Mouse (Mus musculus): ENCODE results near the gene Ccdc130. TPM values are rescaled to one million over a fixed set of nuclear protein-coding genes. Genes with fewer than 3 reads are reported as not detected.

The Ccdc130 gene
- polyA plus RNA-seq, 1 experiment, result 27.9 TPM

DNA sequence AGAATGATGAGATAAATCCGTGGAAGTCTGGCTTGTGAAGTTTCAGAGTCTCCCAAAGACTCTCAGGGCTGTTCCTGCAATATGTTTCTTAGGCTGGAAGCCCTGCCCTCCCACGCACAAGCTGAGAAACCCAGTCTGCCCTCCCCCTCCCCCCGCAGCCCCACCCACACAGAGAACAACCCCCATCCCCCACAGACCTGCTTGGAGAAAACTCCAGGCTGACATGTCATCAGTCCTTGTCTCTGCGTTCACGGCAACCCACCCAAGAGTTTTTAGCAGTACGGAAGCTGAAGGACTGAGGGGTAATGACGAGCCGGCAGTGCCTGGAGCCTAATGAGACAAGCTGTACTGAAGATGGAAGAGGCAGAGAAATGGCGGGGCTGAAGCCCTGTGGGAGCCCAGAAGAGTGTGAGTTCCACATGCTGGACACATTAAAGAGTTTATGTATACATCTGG is 14.5 kb upstream of the Ccdc130 start:
- WGBS, result 69% methylated on average over 9 of the region's 9 CpGs
- Histone ChIP-seq H3K4me3 (replicated peaks; ENCODE audit: control insufficient read depth, low read depth, low read length) (no peak overlapping the region), H3K4me1 (ENCODE audit: control insufficient read depth, insufficient read depth, low read length) (no peaks in the 10 kb centered on the region), H3K27ac (ENCODE audit: control insufficient read depth, insufficient read depth, low read depth, low read length, poor library complexity) (no peak overlapping the region)
- TF ChIP-seq CTCF (IDR thresholded peaks at IDR 0.05; ENCODE audit: control insufficient read depth, insufficient read depth, low read length) (no peak), POLR2A (IDR thresholded peaks at IDR 0.05; ENCODE audit: borderline replicate concordance, control insufficient read depth, low read depth, low read length) (no peak)

GRCm38 (mm10) chr8:84280777-84281176 is 10.6 kb upstream of the Ccdc130 start:
- TF ChIP-seq POLR2A (IDR thresholded peaks at IDR 0.05; ENCODE audit: borderline replicate concordance, control insufficient read depth, low read depth, low read length) (no peak), CTCF (IDR thresholded peaks at IDR 0.05; ENCODE audit: control insufficient read depth, insufficient read depth, low read length) (no peak)
- H3K4me3 ChIP-seq (replicated peaks; ENCODE audit: control insufficient read depth, low read depth, low read length), result no peak overlapping the region
- 65% methylated on average over 10 of the region's 10 CpGs for WGBS
- no peak overlapping the region for H3K27ac ChIP-seq (ENCODE audit: control insufficient read depth, insufficient read depth, low read depth, low read length, poor library complexity)
- H3K4me1 ChIP-seq (ENCODE audit: control insufficient read depth, insufficient read depth, low read length), result no peaks in the 10 kb centered on the region

GRCm38 (mm10) chr8:84276447-84276846 is 6.3 kb upstream of the Ccdc130 start:
- 14% methylated on average over 1 of the region's 1 CpGs for WGBS
- TF ChIP-seq CTCF (IDR thresholded peaks at IDR 0.05; ENCODE audit: control insufficient read depth, insufficient read depth, low read length), result no peak
- TF ChIP-seq POLR2A (IDR thresholded peaks at IDR 0.05; ENCODE audit: borderline replicate concordance, control insufficient read depth, low read depth, low read length), result no peak
- peak overlapping the region; percentile 61 for H3K27ac ChIP-seq (ENCODE audit: control insufficient read depth, insufficient read depth, low read depth, low read length, poor library complexity)
- H3K4me3 ChIP-seq (replicated peaks; ENCODE audit: control insufficient read depth, low read depth, low read length), result no peak overlapping the region
- H3K4me1 ChIP-seq (ENCODE audit: control insufficient read depth, insufficient read depth, low read length), result no peaks in the 10 kb centered on the region

- TF ChIP-seq CTCF (IDR thresholded peaks at IDR 0.05; ENCODE audit: control insufficient read depth, insufficient read depth, low read length) (no peak), POLR2A (IDR thresholded peaks at IDR 0.05; ENCODE audit: borderline replicate concordance, control insufficient read depth, low read depth, low read length) (no peak)
- Histone ChIP-seq H3K27ac (ENCODE audit: control insufficient read depth, insufficient read depth, low read depth, low read length, poor library complexity) (no peak overlapping the region), H3K4me3 (replicated peaks; ENCODE audit: control insufficient read depth, low read depth, low read length) (no peak overlapping the region), H3K4me1 (ENCODE audit: control insufficient read depth, insufficient read depth, low read length) (no peaks in the 10 kb centered on the region; the same call in 1 of the 2 replicates)
- 71% methylated on average over 3 of the region's 3 CpGs for WGBS
These were observed 3.8 kb upstream of the Ccdc130 start for GRCm38 (mm10) chr8:84273968-84274367.

DNA sequence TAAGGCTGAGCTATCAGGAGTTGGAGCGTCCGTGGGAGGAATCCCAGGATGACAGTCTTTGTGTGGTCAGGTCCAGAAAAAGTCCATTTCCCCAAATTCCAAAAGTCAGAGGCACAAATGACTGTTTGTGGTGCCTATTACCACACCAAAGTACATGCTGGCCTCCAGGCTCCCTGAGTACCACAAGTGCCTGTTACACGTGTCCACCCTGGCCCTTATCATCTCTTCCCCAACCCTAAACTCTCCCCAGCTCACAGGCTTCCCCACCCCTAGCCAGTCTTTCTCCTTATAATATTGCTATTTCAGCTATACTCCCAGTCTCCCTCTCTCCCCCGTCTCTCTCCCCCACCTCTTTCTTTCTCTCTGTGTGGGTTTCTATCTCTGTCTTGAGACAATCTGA is 2.1 kb upstream of the Ccdc130 start:
- no peak overlapping the region for H3K27ac ChIP-seq (ENCODE audit: control insufficient read depth, insufficient read depth, low read depth, low read length, poor library complexity)
- H3K4me1 ChIP-seq (ENCODE audit: control insufficient read depth, insufficient read depth, low read length), result no peaks in the 10 kb centered on the region; the same call in 1 of the 2 replicates
- H3K4me3 ChIP-seq (replicated peaks; ENCODE audit: control insufficient read depth, low read depth, low read length), result no peak overlapping the region
- WGBS, result 74% methylated on average over 4 of the region's 4 CpGs
- TF ChIP-seq POLR2A (IDR thresholded peaks at IDR 0.05; ENCODE audit: borderline replicate concordance, control insufficient read depth, low read depth, low read length) (no peak), CTCF (IDR thresholded peaks at IDR 0.05; ENCODE audit: control insufficient read depth, insufficient read depth, low read length) (no peak)

GRCm38 (mm10) chr8:84261098-84261497 is 9.1 kb downstream of the Ccdc130 start:
- H3K4me1 ChIP-seq (ENCODE audit: control insufficient read depth, insufficient read depth, low read length), result no peaks in the 10 kb centered on the region
- 93% methylated on average over 4 of the region's 4 CpGs for WGBS
- H3K4me3 ChIP-seq (replicated peaks; ENCODE audit: control insufficient read depth, low read depth, low read length), result no peak overlapping the region
- H3K27ac ChIP-seq (ENCODE audit: control insufficient read depth, insufficient read depth, low read depth, low read length, poor library complexity), result no peak overlapping the region
- TF ChIP-seq POLR2A (IDR thresholded peaks at IDR 0.05; ENCODE audit: borderline replicate concordance, control insufficient read depth, low read depth, low read length) (no peak), CTCF (IDR thresholded peaks at IDR 0.05; ENCODE audit: control insufficient read depth, insufficient read depth, low read length) (no peak)

GRCm38 (mm10) chr8:84256822-84257610 is 13.2 kb downstream of the Ccdc130 start, which contains the start of gene Mri1:
Gene Mri1 (minus strand): TSS chr8:84257326.
- H3K4me3 ChIP-seq (replicated peaks; ENCODE audit: control insufficient read depth, low read depth, low read length), result peak within 1 kb of the TSS; percentile 85
- under 1% methylated on average over 64 of the region's 64 CpGs for WGBS
- peak within 1 kb of the TSS; percentile 73 for H3K27ac ChIP-seq (ENCODE audit: control insufficient read depth, insufficient read depth, low read depth, low read length, poor library complexity)
- TF ChIP-seq CTCF (IDR thresholded peaks at IDR 0.05; ENCODE audit: control insufficient read depth, insufficient read depth, low read length), result no peak
- TF ChIP-seq POLR2A (IDR thresholded peaks at IDR 0.05; ENCODE audit: borderline replicate concordance, control insufficient read depth, low read depth, low read length), result peak; percentile 84; the same call in 1 of the 2 replicates
- no peaks in the 10 kb centered on the region for H3K4me1 ChIP-seq (ENCODE audit: control insufficient read depth, insufficient read depth, low read length)

GRCm38 (mm10) chr8:84256458-84256821 is 13.7 kb downstream of the Ccdc130 start:
- H3K4me1 ChIP-seq (ENCODE audit: control insufficient read depth, insufficient read depth, low read length), result no peaks in the 10 kb centered on the region
- TF ChIP-seq POLR2A (IDR thresholded peaks at IDR 0.05; ENCODE audit: borderline replicate concordance, control insufficient read depth, low read depth, low read length), result no peak
- TF ChIP-seq CTCF (IDR thresholded peaks at IDR 0.05; ENCODE audit: control insufficient read depth, insufficient read depth, low read length), result no peak

More at GRCm38 (mm10) chr8:84256458-84256821, 13.7 kb downstream of the Ccdc130 start:
- WGBS, result 12% methylated on average over 6 of the region's 6 CpGs
- Histone ChIP-seq H3K27ac (ENCODE audit: control insufficient read depth, insufficient read depth, low read depth, low read length, poor library complexity) (peak overlapping the region; percentile 73), H3K4me3 (replicated peaks; ENCODE audit: control insufficient read depth, low read depth, low read length) (peak overlapping the region; percentile 85)

All from bone marrow, adult 2 months (tissue).